Mouse (Mus musculus) forebrain, embryonic 14.5 days (tissue): ENCODE data around the gene Tm9sf1. TPM values are rescaled to one million over a fixed set of nuclear protein-coding genes. Genes with fewer than 3 reads are reported as not detected.

Experiments
- ATAC-seq: fragments of 200-750 bp; cut with Nextera tagmentation; 2 replicates; pipeline ENCODE4 v1.8.0; 2017; ENCODE audit warnings: mild to moderate bottlenecking, moderate library complexity
- DNase-seq: peaks from one replicate; pipeline ENCODE4 v3.0.0-alpha.2; 2015; ENCODE audit warnings: low spot score
- H3K27ac ChIP-seq: fragments of 300-500 bp; sonication (generic); 2 replicates; pipeline ENCODE4 v1.5.1; 2014; ENCODE audit warnings: low read depth, mild to moderate bottlenecking, control low read depth, low read length, moderate library complexity
- H3K27me3 ChIP-seq: fragments of 300-500 bp; sonication (generic); replicated peaks from 2 replicates; pipeline ENCODE4 v1.6.1; 2014; ENCODE audit warnings: low read length, control low read depth, mixed read lengths; ENCODE audit not compliant: control insufficient read depth, insufficient read depth
- H3K36me3 ChIP-seq: fragments of 300-500 bp; sonication (generic); 2 replicates; pipeline ENCODE4 v1.6.1; 2014; ENCODE audit warnings: low read length, control low read depth; ENCODE audit not compliant: control insufficient read depth, insufficient read depth
- H3K4me1 ChIP-seq: fragments of 300-500 bp; sonication (generic); 2 replicates; pipeline ENCODE4 v1.6.1; 2014; ENCODE audit warnings: antibody characterized with exemption, low read length, control low read depth; ENCODE audit not compliant: control insufficient read depth, insufficient read depth
- H3K4me2 ChIP-seq: fragments of 300-500 bp; sonication (generic); 2 replicates; pipeline ENCODE4 v1.6.1; 2014; ENCODE audit warnings: mild to moderate bottlenecking, control low read depth, low read length
- H3K4me3 ChIP-seq: fragments of 300-500 bp; sonication (generic); 2 replicates; pipeline ENCODE4 v1.5.1; 2014; ENCODE audit warnings: low read depth, low read length, control low read depth
- H3K9ac ChIP-seq: fragments of 300-500 bp; sonication (generic); 2 replicates; pipeline ENCODE4 v1.6.1; 2014; ENCODE audit warnings: mild to moderate bottlenecking, low read length, control low read depth, moderate library complexity
- H3K9me3 ChIP-seq: fragments of 300-500 bp; sonication (generic); replicated peaks from 2 replicates; pipeline ENCODE4 v1.6.1; 2016; ENCODE audit warnings: low read length, control low read depth, mixed read lengths; ENCODE audit not compliant: control insufficient read depth
- WGBS: fragments of 180-500 bp; shearing (Covaris S2); extraction: QIAGEN DNeasy Blood & Tissue Kit; methylation state at CpG from one replicate; pipeline ENCODE4 v1.1.7; 2014; 5-methylcytosine and 5-hydroxymethylcytosine counted together
- polyA plus RNA-seq: library from polyadenylated mRNA; unstranded; fragments of >200 nt; fragmentation: Nextera tagmentation; extraction: Ambion mirVana; gene quantifications from 2 replicates; pipeline ENCODE4 v1.2.1, GENCODE M21; 2014

Gene Tm9sf1
- polyA plus RNA-seq, result 56.5 and 57.5 TPM in 2 replicates

DNA sequence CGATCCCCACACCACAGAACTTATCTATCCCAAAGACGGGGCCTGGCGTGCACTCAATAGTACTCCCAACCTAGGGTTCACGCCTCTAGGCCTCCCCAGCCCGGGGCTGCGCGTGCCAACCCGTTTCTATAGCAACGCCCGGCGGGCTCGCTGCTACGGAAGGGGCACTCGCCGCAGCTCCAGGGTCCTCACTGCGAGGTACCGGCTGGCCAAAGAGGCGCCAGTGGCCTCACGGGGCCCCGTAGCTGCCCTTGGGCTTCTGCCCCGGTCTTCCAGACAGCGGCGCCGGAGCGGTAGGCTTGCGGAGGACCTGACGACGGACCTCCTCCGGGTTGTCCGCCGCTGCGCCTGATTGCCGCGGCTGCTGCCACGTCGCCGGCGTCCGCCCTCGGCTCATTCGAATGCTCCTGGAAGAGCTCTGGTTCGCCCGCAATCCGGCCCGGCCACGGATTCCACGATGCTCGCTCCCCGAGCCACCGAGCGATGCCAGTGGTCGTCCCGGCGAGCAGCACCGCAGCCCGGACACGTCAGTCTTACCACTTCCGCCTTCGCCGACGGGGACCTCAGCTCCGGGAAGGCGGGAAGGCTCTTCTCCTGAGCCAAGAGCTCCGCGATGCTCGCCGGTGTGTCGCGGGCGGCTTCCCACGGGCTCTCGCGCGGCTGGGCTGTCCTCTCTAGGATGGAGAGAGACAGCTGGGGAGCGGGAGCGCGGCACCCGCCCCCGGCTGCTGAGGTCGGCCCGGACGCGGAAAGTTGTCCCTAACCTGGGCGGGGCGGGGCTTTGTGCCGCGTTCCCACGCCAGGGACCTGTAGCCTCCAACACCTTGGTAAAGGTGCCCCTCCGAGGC, at the start of gene Tm9sf1:
Gene Tm9sf1 (minus strand): TSS at position 747 of the 848 bp plus-strand sequence.
- no peaks in the 10 kb centered on the region for H3K27me3 ChIP-seq

GRCm38 (mm10) chr14:55689433-55689832, 45.8 kb upstream of the Tm9sf1 start:
- no peaks in the 10 kb centered on the region for H3K4me1 ChIP-seq
- DNase-seq (no peak), ATAC-seq (no peak)
- WGBS, result 81% methylated on average over 10 of the region's 10 CpGs
- H3K9ac ChIP-seq, result no peak overlapping the region
- no peaks in the 10 kb centered on the region for H3K36me3 ChIP-seq
- H3K4me3 ChIP-seq, result no peak overlapping the region
- H3K9me3 ChIP-seq, result no peaks in the 10 kb centered on the region; the same call in 1 of the 2 replicates
- H3K4me2 ChIP-seq, result no peak overlapping the region
- H3K27me3 ChIP-seq, result no peaks in the 10 kb centered on the region
- H3K27ac ChIP-seq, result no peak overlapping the region

More for the DNA sequence above, at the start of gene Tm9sf1:
- ATAC-seq (peak; percentile 92), DNase-seq (peak; percentile 85)
- Histone ChIP-seq H3K9me3 (no peaks in the 10 kb centered on the region), H3K4me1 (peaks cover 17% of the 10 kb centered on the region), H3K9ac (peak within 1 kb of the TSS; percentile 94), H3K36me3 (peaks cover 45% of the 10 kb centered on the region), H3K4me2 (peak within 1 kb of the TSS; percentile 81), H3K27ac (peak within 1 kb of the TSS; percentile 95), H3K4me3 (peak within 1 kb of the TSS; percentile 91)
- WGBS, result under 1% methylated on average over 85 of the region's 89 CpGs

- whole genome bisulfite sequencing, result 16% methylated on average over 3 of the region's 3 CpGs
- H3K9me3 ChIP-seq, result no peaks in the 10 kb centered on the region
- H3K9ac ChIP-seq, result peak overlapping the region; percentile 77; the same call in 1 of the 2 replicates
- H3K4me2 ChIP-seq, result peak overlapping the region; percentile 89
- H3K36me3 ChIP-seq, result peaks cover 33% of the 10 kb centered on the region
- peak overlapping the region; percentile 70 for H3K4me3 ChIP-seq
- DNase-seq, result no peak
- no peak; the same call in 1 of the 2 replicates for ATAC-seq
- H3K27ac ChIP-seq, result no peak overlapping the region
- peaks cover 3% of the 10 kb centered on the region; the same call in 1 of the 2 replicates for H3K4me1 ChIP-seq
- H3K27me3 ChIP-seq, result no peaks in the 10 kb centered on the region
These were observed 38.5 kb upstream of the Tm9sf1 start for GRCm38 (mm10) chr14:55682118-55682493.

- Histone ChIP-seq H3K4me3 (peak within 1 kb of the TSS; percentile 70), H3K27me3 (no peaks in the 10 kb centered on the region), H3K4me1 (peaks cover 3% of the 10 kb centered on the region; the same call in 1 of the 2 replicates), H3K9me3 (no peaks in the 10 kb centered on the region), H3K27ac (peak within 1 kb of the TSS; percentile 77), H3K4me2 (peak within 1 kb of the TSS; percentile 89), H3K36me3 (peaks cover 40% of the 10 kb centered on the region), H3K9ac (peak within 1 kb of the TSS; percentile 77)
- DNase-seq (peak; percentile 98), ATAC-seq (peak; percentile 98)
- under 1% methylated on average over 66 of the region's 66 CpGs for WGBS
These were observed 37.8 kb upstream of the Tm9sf1 start, which contains the start of gene Tinf2 for GRCm38 (mm10) chr14:55681160-55682117. Gene Tinf2 (minus strand): TSS chr14:55681820.

DNA sequence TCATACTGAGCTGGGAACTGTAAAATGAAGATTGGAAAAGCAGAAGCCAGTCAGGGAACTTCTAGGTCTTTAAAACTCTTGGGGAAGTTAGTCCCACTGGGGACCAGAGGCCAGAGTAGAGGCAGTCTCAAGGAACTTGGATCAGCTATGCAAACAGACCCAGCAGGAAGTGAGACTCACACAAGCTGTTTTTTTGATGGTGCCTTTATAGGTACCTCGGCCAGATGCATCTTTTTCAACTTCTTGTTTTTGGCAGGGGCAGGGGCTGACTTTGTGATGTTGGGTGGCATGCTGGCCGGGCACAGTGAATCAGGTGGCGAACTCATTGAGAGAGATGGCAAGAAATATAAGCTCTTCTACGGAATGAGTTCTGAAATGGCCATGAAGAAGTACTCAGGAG, 34.0 kb upstream of the Tm9sf1 start:
- Histone ChIP-seq H3K4me3 (no peak overlapping the region), H3K27me3 (no peaks in the 10 kb centered on the region), H3K9ac (no peak overlapping the region), H3K27ac (no peak overlapping the region), H3K36me3 (peaks cover 49% of the 10 kb centered on the region), H3K4me1 (peaks cover 7% of the 10 kb centered on the region), H3K4me2 (no peak overlapping the region), H3K9me3 (no peaks in the 10 kb centered on the region)
- DNase-seq (no peak), ATAC-seq (no peak)
- 81% methylated on average over 4 of the region's 4 CpGs for WGBS

- 87% methylated on average over 7 of the region's 7 CpGs for WGBS
- no peak overlapping the region for H3K27ac ChIP-seq
- peak overlapping the region; percentile 86 for H3K4me3 ChIP-seq
- no peak for ATAC-seq
- H3K4me2 ChIP-seq, result peak overlapping the region; percentile 96
- no peaks in the 10 kb centered on the region for H3K27me3 ChIP-seq
- DNase-seq, result no peak
- H3K9ac ChIP-seq, result peak overlapping the region; percentile 81
- H3K4me1 ChIP-seq, result peaks cover 16% of the 10 kb centered on the region
- H3K9me3 ChIP-seq, result no peaks in the 10 kb centered on the region
- H3K36me3 ChIP-seq, result peaks cover 34% of the 10 kb centered on the region
These were observed 29.1 kb upstream of the Tm9sf1 start for GRCm38 (mm10) chr14:55672741-55673060.

- peak within 1 kb of the TSS; percentile 96 for H3K4me2 ChIP-seq
- peak within 1 kb of the TSS; percentile 70; the same call in 1 of the 2 replicates for H3K27ac ChIP-seq
- ATAC-seq, result peak; percentile 99
- peak within 1 kb of the TSS; percentile 81 for H3K9ac ChIP-seq
- no peaks in the 10 kb centered on the region for H3K9me3 ChIP-seq
- H3K4me3 ChIP-seq, result peak within 1 kb of the TSS; percentile 86
- peak; percentile 98 for DNase-seq
- H3K4me1 ChIP-seq, result peaks cover 16% of the 10 kb centered on the region
- peaks cover 27% of the 10 kb centered on the region for H3K36me3 ChIP-seq
- H3K27me3 ChIP-seq, result no peaks in the 10 kb centered on the region
- WGBS, result 1% methylated on average over 38 of the region's 38 CpGs
These were observed 28.5 kb upstream of the Tm9sf1 start, which contains the start of the genes Gmpr2 and Nedd8 for GRCm38 (mm10) chr14:55671833-55672740. Gene Gmpr2 (plus strand): TSS chr14:55671941. Gene Nedd8 (minus strand): TSS chr14:55672124.

DNA sequence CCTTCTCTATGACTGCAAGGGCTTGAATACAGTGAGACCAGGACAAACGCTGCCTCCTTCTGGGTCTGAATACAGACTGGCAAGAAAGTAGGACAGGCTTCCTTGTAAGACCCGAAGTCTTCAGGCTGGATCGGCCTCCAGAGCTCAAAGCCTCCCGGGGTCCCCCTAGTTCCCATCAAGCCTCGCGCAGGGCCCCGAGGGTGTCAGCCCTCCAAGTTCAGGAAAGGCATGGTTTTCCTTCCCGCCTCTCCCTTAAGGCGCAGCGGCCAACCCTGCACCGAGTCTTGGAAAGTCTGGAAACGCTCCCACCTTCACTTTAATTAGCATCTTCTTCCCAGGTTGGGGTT, 27.9 kb upstream of the Tm9sf1 start:
- Histone ChIP-seq H3K36me3 (peaks cover 25% of the 10 kb centered on the region), H3K4me2 (peak overlapping the region; percentile 96)
- ATAC-seq, result peak; percentile 63

More for the DNA sequence above, 27.9 kb upstream of the Tm9sf1 start:
- Histone ChIP-seq H3K4me1 (peaks cover 16% of the 10 kb centered on the region), H3K27ac (peak overlapping the region; percentile 70; the same call in 1 of the 2 replicates), H3K9ac (peak overlapping the region; percentile 81), H3K27me3 (no peaks in the 10 kb centered on the region), H3K9me3 (no peaks in the 10 kb centered on the region), H3K4me3 (peak overlapping the region; percentile 86)
- WGBS, result under 1% methylated on average over 12 of the region's 12 CpGs
- DNase-seq, result no peak
